Mouse (Mus musculus) lung, postnatal 0 days (tissue): ENCODE data around the gene Tbata.

ENCODE experiments used
- CTCF ChIP-seq: IDR thresholded peaks from 2 replicates; pipeline ENCODE4 v1.5.1; 2016; ENCODE audit warnings: antibody characterized with exemption, mild to moderate bottlenecking
- EP300 ChIP-seq: IDR thresholded peaks from 2 replicates; pipeline ENCODE4 v1.6.1; 2016; ENCODE audit warnings: antibody characterized with exemption, mild to moderate bottlenecking, control low read depth

DNA sequence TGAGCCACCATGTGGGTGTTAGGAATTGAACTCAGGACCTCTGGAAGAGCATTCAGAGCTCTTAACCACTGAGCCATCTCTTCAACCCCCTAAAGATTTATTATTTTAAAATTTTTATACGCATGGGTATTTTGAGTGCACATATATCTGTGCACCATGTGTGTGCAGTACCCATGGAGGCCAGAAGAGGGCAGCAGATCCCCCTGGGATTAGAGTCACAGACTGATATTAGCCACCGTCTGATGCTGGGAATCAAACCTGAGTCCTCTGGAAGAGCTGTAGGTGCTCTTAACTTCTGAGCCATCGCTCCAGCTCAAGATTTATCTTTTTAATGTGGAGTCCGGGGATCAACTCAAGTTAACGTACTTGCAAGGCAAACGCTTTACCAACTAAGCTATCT lies 43.9 kb downstream of the Tbata start:
- TF ChIP-seq CTCF (peak; percentile 51), EP300 (no peak)
